Mouse (Mus musculus) cerebral cortex, adult 2 months (tissue): ENCODE measurements around the gene Lss.

Experiments
- whole genome bisulfite sequencing: fragments of 180-500 bp; shearing (Covaris S2); methylation state at CpG from one replicate; pipeline ENCODE4 v1.1.7; 2018; 5-methylcytosine and 5-hydroxymethylcytosine counted together

The Lss gene

DNA sequence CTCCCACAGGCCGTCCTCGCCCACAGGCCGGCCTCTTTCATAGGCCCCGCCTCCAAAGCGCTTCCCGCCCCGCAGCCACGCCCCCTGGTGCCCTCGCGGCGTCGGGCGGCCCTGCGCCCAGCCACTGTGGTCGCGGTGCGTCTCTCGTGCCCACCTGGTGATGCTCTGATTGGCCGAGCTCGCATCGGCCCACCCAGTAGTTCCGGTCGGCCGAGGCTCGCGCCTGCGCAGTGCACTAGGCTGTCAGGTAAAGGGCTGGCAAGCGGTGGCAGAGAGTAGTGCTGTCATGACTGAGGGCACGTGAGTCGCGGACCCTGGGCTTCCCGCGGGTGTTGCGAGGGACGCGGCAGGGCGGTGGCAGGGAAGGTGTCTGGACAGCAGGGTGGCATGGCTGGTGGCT is at the start of gene Lss:
Gene Lss, plus strand, starts transcription at position 214 of the 400 bp plus-strand sequence.
- under 1% methylated on average over 37 of the region's 37 CpGs for WGBS

DNA sequence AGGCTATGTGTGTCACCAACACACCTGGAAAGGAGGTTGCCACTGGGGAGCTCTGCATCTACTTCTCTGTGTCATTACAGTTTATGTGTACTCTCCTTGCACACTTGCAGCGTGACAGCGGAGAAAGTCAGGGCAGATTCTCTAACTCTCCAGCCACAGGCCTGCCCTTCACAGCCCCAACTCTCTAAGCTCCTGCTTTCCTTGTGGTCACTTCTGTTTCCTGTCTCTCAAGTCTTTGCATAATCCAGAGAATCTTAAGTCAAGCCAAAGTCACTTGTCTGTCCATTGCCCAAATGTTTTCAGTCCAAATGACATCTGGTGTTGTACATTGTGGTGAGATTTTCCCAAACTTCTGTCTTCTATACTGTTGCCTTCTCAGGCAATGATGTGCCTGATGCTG is 45.1 kb upstream of the Lss start:
- 98% methylated on average over 2 of the region's 2 CpGs for WGBS

DNA sequence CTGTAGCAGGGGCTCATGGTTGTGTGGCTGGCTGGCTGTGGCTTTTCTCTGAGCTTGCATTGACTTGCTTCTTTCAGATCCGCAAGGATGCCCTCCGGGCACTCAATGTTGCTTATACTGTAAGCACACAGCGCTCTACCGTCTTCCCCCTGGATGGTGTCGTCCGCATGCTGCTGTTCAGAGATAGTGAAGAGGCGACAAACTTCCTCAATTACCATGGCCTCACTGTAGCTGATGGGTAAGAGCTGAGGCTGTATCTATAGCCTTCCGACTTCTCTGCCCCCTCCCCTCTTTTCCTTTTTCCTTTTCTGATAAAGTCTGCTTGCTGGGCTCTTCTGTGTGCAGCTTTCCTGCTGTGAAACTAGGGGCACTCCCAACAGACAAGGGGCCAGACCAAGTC is 43.1 kb upstream of the Lss start:
- 96% methylated on average over 8 of the region's 8 CpGs for WGBS

DNA sequence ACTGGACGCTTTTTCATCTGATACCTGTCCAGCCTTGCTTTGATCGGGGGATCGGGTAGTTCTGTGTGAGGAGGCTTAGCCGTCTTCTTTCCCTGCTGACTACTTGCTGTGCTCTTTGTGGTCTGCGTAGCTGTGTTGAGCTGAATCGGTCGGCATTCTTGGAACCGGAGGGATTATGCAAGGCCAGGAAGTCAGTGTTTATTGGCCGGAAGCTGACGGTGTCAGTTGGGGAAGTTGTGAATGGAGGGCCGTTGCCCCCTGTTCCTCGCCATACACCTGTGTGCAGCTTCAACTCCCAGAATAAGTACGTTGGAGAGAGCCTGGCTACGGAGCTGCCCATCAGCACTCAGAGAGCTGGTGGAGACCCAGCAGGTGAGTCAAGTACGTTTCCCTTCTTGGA is 42.2 kb upstream of the Lss start:
- 83% methylated on average over 15 of the region's 15 CpGs for WGBS

DNA sequence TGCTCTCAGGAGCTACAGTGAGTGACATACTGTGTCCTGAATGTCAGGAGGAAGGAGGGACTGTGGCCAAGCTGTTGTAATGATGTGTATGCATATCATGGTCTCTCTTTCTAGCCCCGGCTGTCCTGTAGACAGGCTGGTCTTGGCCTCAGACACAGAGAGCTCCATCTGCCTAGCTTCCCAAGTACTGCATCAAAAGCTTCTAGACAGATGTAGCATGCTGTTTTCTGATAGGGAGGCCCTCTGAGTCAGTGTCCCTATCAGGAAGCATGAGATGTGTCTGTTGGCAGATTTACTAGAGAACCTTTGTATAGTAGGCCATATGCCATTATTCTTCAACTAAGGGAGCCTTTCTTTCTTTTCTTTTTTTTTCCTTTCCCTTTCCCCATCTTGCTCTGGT is 37.9 kb upstream of the Lss start:
- WGBS: 68% methylated on average over 1 of the region's 1 CpGs

DNA sequence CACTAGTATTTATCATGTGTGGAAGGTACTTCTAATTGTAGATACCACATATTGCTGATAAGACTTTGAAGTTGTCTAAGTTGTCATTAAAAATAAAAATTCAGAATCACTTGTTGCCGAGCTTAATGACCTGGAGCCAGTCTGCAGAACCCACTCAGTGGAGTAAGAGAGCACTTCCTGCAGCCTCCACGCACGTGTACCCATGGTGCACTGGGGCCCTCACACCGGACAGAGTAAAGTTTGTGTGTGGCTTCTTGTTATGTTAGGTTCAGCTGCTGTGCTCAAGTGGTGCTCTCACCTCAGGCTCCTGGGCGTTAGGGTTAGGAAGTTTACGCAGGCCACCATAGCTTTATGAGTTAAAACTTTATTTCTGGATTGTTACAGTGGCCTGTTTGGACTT is 35.9 kb upstream of the Lss start:
- WGBS: 91% methylated on average over 6 of the region's 6 CpGs

DNA sequence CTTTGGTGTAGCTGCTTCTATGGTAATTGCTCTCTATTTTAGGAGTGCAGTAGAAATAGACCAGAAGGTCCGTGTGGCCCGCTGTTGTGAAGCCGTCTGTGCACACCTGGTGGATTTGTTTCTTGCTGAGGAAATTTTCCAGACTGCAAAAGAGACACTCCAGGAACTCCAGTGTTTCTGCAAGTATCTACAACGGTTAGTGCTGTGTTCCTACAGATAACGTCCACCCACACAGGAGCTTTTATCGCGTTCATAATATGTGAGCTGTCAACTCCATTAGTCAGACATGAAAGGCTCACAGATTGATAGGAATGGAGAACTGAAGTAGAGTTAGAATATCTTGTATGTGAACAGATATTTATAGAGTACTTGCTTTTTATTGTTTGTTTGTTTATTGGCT is 35.0 kb upstream of the Lss start:
- WGBS: 54% methylated on average over 7 of the region's 7 CpGs

DNA sequence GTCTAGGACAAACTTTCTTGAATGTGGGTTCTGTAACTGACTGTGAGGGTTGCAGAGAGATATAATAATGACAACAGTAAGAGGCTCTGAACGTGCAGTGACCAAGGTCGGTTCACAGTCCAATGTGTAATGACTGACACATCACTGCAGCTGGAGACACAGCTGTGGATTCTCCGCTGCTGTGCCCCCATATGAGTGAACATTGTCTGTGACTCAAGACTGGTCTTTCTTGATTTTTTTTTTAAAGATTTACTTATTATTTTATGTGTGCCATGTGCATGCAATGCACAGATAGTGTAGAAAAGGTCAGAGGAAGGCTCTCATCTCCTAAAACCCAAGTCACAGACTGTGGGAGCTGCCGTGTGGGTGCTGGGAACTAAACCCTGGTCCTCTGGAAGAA is 33.9 kb upstream of the Lss start:
- 93% methylated on average over 4 of the region's 4 CpGs for WGBS

DNA sequence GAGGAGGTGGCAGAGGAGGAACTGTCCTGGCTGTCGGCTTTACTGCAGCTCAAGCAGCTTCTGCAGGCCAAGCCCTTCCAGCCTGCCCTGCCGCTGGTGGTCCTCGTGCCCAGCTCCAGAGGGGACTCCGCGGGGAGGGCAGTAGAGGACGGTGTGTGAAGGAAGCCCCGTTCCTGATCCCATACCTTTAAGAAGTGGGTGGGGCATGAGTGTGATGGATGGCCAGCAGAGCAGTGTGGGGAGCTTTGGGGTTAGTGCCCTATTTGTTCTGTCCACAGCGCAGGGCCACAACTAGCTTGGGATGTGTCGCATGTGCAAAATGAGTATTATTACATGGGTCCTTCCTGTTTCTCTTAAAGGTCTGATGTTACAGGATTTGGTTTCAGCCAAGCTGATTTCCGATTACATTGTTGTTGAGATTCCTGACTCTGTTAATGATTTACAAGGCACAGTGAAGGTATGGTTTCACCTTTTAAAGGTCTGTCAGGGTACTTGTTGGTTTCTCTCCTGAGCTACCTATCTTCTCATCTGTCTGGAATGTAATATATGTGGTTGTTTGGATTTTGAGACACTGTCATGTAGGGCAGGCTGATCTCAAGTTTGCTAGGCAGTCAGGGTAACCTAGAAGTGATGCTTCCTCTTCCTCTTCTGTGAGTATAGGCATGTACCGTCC is 27.0 kb upstream of the Lss start:
- WGBS: 89% methylated on average over 11 of the region's 11 CpGs

DNA sequence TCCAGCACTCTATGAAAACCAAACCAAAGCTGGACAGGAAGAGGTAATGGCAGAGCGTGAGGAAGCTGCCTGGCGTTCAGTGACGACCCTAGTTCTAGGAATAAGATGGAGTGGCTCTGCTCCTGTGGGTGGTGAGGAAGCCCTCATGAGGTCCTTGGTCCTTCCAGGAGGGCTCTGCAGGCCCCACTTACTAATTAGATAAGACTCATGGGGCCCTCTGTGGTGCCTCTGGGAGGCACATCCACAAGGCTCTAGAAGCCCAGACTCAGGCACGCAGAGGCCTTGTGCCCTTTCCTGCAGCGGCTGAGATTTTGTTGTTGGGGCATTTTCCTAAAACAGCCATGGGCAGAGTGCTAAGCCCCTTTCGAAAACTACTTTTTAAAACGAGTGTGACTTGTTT is 25.5 kb upstream of the Lss start:
- WGBS: 94% methylated on average over 7 of the region's 7 CpGs

DNA sequence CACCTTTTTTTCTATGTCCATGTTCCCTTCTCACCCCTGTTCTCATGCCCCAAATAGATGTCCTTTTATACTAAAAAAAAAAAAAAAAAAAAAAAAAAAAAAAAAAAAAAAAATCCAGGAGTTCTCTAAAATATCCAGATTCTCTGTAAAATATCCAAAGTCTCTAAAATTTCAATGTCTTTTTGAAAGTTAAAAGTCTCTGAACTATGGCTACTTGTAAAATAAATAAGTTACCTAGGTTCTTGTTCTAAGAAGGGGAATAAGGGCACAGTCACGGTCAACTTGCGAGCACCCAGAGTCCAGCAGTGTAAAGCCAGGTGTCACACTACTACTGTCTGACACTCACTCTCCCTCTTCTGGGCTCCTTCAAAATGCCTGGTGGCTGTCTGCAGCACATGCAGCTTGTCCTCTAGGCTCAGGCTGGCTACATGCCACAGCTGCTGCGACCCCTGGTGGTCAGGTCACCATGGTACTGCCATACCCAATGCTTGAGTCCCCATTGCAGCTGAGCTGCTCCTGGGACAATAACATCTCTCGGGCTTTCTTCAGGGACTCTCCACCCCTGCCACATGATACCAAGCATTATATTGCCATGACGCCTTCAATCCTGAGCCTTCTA is 18.3 kb upstream of the Lss start:
- 61% methylated on average over 5 of the region's 5 CpGs for WGBS

DNA sequence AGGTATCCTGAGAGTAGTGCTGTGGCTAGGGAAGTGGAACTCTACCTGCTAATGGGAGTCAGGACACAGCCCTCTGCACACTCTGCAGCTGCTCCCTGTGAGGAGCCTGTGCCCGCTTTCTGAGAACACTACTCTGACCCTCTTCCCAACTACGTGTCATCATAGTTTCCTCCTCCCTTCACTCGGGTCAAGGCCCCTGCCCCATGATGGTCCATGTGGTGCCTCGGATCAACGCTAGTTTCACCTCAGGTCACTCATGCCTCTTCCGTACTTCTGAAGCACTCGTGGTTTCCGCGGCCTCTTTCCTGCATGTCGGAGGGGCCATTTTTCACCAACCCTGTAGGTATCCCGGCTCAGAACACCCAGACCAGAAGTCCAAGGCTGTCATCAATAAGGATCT is 466 bp upstream of the Lss start:
- WGBS: 1% methylated on average over 11 of the region's 11 CpGs

DNA sequence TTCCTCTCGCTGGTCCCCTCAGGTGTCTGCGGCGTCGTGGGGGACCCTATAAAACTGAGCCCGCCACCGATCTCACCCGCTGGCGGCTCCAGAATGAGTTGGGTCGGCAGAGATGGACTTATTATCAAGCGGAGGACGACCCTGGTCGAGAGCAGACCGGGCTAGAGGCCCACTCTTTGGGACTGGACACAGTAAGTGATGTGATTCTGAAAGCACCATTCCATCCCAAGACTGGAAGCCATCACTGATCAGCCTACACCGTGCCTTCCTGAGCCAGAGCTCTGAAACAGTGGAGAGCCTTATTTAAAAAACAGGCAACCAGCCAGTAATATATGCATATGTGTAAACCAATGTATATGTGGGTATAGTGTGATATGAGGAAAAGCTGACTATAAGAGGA is 440 bp downstream of the Lss start:
- WGBS: 2% methylated on average over 14 of the region's 14 CpGs

DNA sequence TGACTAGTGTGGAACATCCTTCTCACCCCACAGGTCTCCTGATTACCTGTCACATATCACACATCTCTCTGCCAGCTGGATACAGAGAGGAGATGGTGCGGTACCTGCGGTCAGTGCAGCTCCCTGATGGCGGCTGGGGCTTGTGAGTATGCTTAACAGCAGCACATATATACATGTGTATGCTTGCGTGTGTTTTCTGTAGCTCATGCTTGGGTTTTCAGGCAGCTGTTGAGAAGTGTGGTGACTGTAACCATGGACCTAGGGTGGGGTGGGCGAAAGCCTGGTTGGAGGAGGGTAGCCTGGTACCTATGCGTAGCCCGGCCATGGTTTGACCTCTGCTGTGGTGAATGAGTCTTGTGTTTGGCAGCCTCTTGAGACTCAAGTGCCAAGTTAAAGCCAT is 4.1 kb downstream of the Lss start:
- WGBS: 93% methylated on average over 7 of the region's 7 CpGs

DNA sequence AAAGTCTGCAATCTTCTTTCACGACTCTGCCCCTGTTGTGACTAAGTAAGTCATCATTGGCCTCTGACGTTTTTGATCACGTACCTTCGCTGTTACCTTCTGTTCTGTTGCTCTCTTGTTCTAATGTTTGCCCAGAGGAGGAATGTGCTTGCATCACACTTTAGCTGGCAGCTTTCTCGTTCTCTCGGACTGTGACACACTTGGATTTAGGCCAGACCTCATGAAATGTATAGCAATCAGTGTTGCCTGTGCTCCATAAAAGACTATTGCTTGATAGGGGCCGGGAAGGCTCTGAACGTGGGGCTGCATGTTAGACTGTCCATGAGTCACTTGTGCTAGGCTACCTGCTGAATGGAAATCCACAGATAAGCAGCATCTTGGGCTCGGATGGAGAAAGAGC is 6.2 kb downstream of the Lss start:
- 60% methylated on average over 9 of the region's 9 CpGs for WGBS

DNA sequence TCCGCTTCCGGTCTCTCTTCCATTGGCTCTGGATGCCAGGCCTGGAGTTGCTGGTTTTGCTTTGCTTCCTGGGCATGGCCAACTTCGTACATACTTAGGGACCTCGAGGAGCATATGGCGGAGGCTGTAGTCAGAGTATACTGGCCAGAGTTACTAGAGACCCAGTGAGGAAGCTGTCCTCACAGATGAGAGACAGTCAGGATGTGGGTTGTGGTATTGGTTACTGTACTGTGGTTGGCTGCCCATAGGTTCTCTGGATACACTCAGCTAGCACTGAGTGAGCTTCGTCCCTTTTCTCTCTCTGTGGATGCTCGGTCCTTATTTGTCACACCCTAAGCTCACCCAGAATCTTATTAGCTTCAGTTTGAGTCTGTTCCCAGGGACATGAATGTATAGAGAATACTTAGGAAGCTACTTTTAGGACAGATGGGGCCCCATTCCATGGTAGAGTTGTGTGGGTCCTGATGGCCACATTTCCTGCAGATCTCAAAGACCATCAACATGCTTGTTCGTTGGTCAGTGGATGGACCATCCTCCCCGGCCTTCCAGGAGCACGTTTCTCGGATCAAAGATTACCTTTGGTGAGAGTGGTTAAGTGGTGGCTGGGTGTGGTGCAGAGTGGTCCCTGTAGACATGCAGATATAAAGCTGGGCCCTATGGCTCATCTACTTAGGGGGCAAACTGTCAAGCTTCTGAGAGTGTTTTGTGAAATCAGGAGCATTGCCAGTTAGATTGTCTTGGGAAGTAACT is 10.1 kb downstream of the Lss start:
- 94% methylated on average over 11 of the region's 11 CpGs for WGBS

DNA sequence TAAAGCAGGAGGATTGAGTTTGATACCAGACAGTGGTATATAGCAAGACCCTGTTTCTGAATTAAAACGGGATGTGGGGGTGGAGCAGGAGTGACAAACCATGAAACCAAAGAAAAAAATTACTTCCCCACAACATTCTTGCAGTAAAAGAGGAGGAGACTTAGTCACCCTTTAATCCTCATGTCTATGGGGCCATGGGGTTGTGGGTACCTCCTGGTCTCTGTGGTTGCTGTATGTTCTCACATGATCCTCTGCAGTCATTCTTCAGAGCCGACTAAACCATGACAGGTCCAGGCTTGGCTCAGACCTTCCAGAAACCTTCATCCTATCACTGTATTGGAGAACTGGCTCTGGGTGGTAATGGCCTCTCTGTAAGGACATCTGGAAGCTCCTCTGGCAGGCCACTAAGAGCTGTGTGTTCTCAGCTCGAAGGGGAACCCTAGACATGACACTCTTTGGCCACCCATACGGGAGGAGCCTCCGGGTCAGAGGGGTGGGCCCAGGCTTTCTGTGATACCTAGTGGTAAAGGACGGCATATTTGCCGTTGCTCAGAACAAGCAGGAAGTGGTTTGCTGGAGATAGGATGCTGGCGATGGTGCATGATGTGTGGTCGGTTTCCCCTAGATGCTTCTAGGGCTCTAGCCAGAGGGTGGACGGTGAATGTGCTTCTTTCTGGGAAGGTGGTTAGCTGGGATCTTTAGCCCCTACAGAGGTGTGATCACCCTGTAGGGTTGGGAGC is 11.4 kb downstream of the Lss start:
- WGBS: 86% methylated on average over 10 of the region's 10 CpGs

DNA sequence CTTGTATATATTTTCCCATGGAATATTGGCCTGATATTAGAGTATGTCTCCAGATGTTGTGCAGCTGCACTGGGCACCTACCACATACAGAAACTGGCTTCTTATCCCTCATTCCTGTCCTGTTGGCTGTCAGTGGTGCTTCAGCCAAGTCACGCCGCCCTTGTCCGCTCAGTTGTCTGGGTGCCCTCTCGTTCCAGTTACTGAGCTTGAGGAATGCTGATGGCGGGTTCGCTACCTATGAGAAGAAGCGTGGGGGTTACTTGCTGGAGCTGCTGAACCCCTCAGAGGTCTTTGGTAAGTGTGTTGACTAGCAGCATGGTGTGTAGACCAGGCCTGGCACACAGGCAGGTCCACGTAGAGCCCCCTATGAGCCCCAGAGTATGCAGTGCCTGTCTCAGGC is 15.2 kb downstream of the Lss start:
- WGBS: 94% methylated on average over 8 of the region's 8 CpGs

DNA sequence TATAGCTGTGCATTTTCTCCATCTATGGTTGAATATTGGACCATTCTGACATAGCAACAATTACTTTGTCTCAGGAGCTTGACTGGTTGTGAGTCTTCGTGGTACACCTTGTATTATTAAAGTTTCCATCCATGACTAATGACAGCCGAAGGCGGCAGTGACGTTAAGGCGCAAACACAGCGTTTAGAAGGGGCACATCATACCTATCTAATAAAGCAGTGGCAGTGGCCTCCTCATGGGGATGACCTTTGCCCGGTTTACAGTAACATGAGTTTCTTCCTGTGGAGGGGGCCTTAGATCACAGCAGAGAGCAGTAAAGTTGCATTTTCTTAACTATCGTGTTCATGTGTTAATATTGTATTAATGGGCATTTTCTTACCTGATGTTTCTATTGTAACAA is 16.8 kb downstream of the Lss start:
- WGBS: 94% methylated on average over 8 of the region's 8 CpGs

DNA sequence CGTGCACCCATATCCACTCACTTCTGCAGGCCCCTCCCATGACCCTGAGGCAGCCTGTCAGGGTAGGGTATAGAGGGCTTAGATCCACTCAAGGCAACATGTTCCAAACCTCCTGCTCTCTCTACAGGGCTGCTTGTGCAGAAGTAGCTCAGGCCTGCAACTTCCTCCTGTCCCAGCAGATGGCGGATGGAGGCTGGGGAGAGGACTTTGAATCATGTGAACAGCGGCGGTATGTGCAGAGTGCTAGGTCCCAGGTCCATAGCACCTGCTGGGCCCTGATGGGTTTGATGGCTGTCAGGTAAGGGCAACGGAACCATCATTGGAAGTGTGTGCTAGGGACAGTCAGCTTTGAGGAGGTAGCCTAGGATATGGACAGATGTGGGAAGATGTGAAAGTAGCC is 19.1 kb downstream of the Lss start:
- WGBS: 91% methylated on average over 5 of the region's 5 CpGs

DNA sequence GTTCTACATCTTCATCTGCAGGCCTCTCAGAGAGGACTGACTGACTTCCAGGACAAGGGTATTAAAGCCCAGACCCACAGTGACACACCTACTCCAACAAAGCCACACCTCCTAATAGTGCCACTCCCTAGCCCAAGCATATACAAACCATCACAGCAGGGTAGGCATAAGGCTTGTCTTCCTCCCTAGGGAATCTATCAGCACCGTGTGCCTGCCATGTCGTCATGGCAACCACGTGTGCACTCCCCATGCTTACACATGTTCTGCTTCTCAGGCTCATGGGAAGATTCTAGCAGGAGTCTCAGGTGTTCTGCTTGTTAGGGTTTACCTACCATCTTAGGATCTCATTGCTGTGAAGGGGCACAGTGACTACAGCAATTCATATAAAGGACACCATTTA is 20.2 kb downstream of the Lss start:
- 62% methylated on average over 3 of the region's 3 CpGs for WGBS

DNA sequence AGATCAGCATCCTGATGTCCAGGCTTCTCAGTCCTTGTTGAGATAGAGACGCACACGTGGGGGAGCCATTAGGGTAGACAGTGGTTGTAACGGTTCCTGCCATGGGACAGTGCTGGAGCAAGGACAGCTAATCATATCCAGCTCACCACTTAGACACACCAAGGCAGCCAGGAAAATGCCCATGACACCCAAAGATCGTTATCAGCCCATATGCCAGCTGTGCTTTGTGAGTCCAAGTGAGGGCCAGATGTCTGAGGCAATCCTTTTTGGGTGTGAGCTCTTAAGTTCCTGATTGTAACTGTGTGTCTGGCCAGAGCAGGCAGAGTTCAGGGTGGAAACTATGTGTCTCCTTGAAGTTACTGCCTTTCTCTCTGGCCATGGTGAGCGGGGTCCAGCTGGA is 22.7 kb downstream of the Lss start:
- WGBS: 92% methylated on average over 5 of the region's 5 CpGs

DNA sequence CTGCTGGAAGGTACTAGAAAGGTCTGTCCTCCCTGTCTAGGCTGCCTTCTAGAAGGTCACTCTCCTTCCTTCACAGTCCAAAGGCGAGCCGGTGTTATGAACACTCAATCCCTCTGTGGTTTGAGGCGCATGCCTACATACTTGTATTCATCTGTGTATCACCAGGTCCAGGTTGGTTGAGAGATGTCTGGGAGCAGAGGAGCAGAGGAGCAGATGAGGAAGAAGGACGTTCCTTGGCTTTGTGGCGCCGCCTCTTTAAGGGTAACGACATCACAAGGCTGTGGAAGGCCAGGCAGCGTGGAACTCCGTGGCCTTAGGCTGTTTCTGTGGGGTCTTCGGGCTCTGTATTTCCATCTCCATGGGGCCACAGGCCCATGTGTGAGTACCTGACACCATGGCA is 30.6 kb downstream of the Lss start, which contains the start of gene Spatc1l:
Gene Spatc1l, plus strand, starts transcription at position 301 of the 400 bp plus-strand sequence.
- 92% methylated on average over 10 of the region's 10 CpGs for WGBS
